Comparison of ENCODE assay signal across 12 mouse cellular contexts in genomic region chr5:23862291-23862690, GRCm38 (mm10). TPM values are rescaled to one million over a fixed set of nuclear protein-coding genes. Genes with fewer than 3 reads are reported as not detected.
DNase-seq lines count a peak whose midpoint lies in the region; ATAC-seq and TF ChIP-seq lines count a peak whose summit lies in the region.
"Had no signal": no experiment of that assay in that cellular context is flagged by ENCODE, and none has a peak within 500 bp of the region (broad histone marks: within the 10 kb centered on the region; RNA-seq: fewer than 3 reads in every experiment).

No protein-coding gene starts in this region.

- no peak overlapping the region for H3K9ac ChIP-seq in forebrain, embryonic 14.5 days (ENCODE audit: low read length)
- H3K9ac ChIP-seq in forebrain, embryonic 15.5 days (replicated peaks), result no peak overlapping the region
- no peak overlapping the region for H3K9ac ChIP-seq in stomach, postnatal 0 days (ENCODE audit: low read length)
- H3K9ac ChIP-seq in intestine, embryonic 16.5 days (ENCODE audit: low read depth, low read length), result no peak overlapping the region
- H3K9ac ChIP-seq: heart, embryonic 13.5 days; midbrain, embryonic 15.5 days had no signal

- no peak overlapping the region for H3K4me3 ChIP-seq in forebrain, embryonic 14.5 days (ENCODE audit: low read depth, low read length)
- no peak overlapping the region for H3K4me3 ChIP-seq in forebrain, embryonic 15.5 days
- no peak overlapping the region for H3K4me3 ChIP-seq in stomach, postnatal 0 days (ENCODE audit: low read depth, low read length)
- no peak overlapping the region for H3K4me3 ChIP-seq in left cerebral cortex, adult 2 months
- no peak overlapping the region for H3K4me3 ChIP-seq in intestine, embryonic 16.5 days (ENCODE audit: low read length)
- H3K4me3 ChIP-seq: heart, embryonic 13.5 days; midbrain, embryonic 15.5 days had no signal

- intact Hi-C loops in left cerebral cortex, adult 2 months (cut with DNase I), result no loop called here

- peak; percentile 14 for DNase-seq in forebrain, embryonic 14.5 days (ENCODE audit: low spot score)
- peak; percentile 48 to 76 for DNase-seq in urinary bladder, postnatal 4 days (ENCODE audit: low spot score in 2 of 2)
- no peak for DNase-seq in urinary bladder, postnatal 10 days (ENCODE audit: low spot score)
- DNase-seq in kidney, postnatal 25 days, result peak; percentile 81
- peak; percentile 44 for DNase-seq in stomach, postnatal 0 days (ENCODE audit: low spot score)
- no peak for DNase-seq in left cerebral cortex, adult 2 months (ENCODE audit: extremely low spot score in 1 of 2, low spot score in 2 of 2)
- DNase-seq: B cell, adult 2 months; spleen, adult 18-20 months had no signal

- no peak for TF ChIP-seq EP300 in stomach, postnatal 0 days (optimal IDR thresholded peaks at IDR 0.05)

- H3K36me3 ChIP-seq in forebrain, embryonic 14.5 days (ENCODE audit: control insufficient read depth, insufficient read depth, low read length), result peaks cover 22% of the 10 kb centered on the region
- peaks cover 7% of the 10 kb centered on the region; the same call in 1 of the 2 replicates for H3K36me3 ChIP-seq in forebrain, embryonic 15.5 days
- H3K36me3 ChIP-seq in stomach, postnatal 0 days (ENCODE audit: control insufficient read depth, insufficient read depth, low read length), result no peaks in the 10 kb centered on the region; the same call in 1 of the 2 replicates
- peaks cover 4% of the 10 kb centered on the region; the same call in 1 of the 2 replicates for H3K36me3 ChIP-seq in intestine, embryonic 16.5 days (ENCODE audit: control insufficient read depth, insufficient read depth, low read length)
- H3K36me3 ChIP-seq: midbrain, embryonic 15.5 days had no signal

- H3K27me3 ChIP-seq in forebrain, embryonic 14.5 days (replicated peaks; ENCODE audit: control insufficient read depth, insufficient read depth, low read length), result no peaks in the 10 kb centered on the region
- no peaks in the 10 kb centered on the region for H3K27me3 ChIP-seq in forebrain, embryonic 15.5 days
- H3K27me3 ChIP-seq in stomach, postnatal 0 days (ENCODE audit: control insufficient read depth, insufficient read depth, low read length), result no peaks in the 10 kb centered on the region
- H3K27me3 ChIP-seq in intestine, embryonic 16.5 days (replicated peaks; ENCODE audit: control insufficient read depth, insufficient read depth, low read length), result no peaks in the 10 kb centered on the region
- H3K27me3 ChIP-seq: heart, embryonic 13.5 days; midbrain, embryonic 15.5 days had no signal

- TF ChIP-seq CTCF in stomach, postnatal 0 days (IDR thresholded peaks at IDR 0.05; ENCODE audit: low read depth), result no peak
- TF ChIP-seq CTCF in left cerebral cortex, adult 2 months (IDR thresholded peaks at IDR 0.05), result no peak

- no peak overlapping the region for H3K27ac ChIP-seq in forebrain, embryonic 14.5 days (ENCODE audit: low read depth, low read length)
- H3K27ac ChIP-seq in forebrain, embryonic 15.5 days (replicated peaks), result no peak overlapping the region
- H3K27ac ChIP-seq in stomach, postnatal 0 days (replicated peaks), result no peak overlapping the region
- no peak overlapping the region for H3K27ac ChIP-seq in left cerebral cortex, adult 2 months
- H3K27ac ChIP-seq in intestine, embryonic 16.5 days (ENCODE audit: low read length), result no peak overlapping the region
- H3K27ac ChIP-seq: heart, embryonic 13.5 days; midbrain, embryonic 15.5 days had no signal

- ATAC-seq in forebrain, embryonic 14.5 days, result no peak
- no peak for ATAC-seq in forebrain, embryonic 15.5 days (replicated peaks)
- no peak for ATAC-seq in stomach, postnatal 0 days (ENCODE audit: low FRiP score, low TSS enrichment)
- no peak for ATAC-seq in intestine, embryonic 16.5 days
- ATAC-seq: midbrain, embryonic 15.5 days had no signal

- H3K9me3 ChIP-seq in forebrain, embryonic 14.5 days (replicated peaks; ENCODE audit: control insufficient read depth, low read length), result no peaks in the 10 kb centered on the region
- no peaks in the 10 kb centered on the region for H3K9me3 ChIP-seq in forebrain, embryonic 15.5 days
- H3K9me3 ChIP-seq in stomach, postnatal 0 days (ENCODE audit: control insufficient read depth, low read length), result no peaks in the 10 kb centered on the region
- H3K9me3 ChIP-seq in intestine, embryonic 16.5 days (ENCODE audit: control insufficient read depth, low read length), result no peaks in the 10 kb centered on the region
- H3K9me3 ChIP-seq: heart, embryonic 13.5 days; midbrain, embryonic 15.5 days had no signal

- H3K4me1 ChIP-seq in forebrain, embryonic 14.5 days (ENCODE audit: control insufficient read depth, insufficient read depth, low read length), result no peaks in the 10 kb centered on the region
- no peaks in the 10 kb centered on the region for H3K4me1 ChIP-seq in forebrain, embryonic 15.5 days
- H3K4me1 ChIP-seq in stomach, postnatal 0 days (replicated peaks; ENCODE audit: control insufficient read depth, insufficient read depth), result no peaks in the 10 kb centered on the region
- H3K4me1 ChIP-seq in intestine, embryonic 16.5 days (ENCODE audit: control insufficient read depth, insufficient read depth, low read length), result peaks cover 15% of the 10 kb centered on the region
- H3K4me1 ChIP-seq: midbrain, embryonic 15.5 days had no signal

- no peak overlapping the region for H3K4me2 ChIP-seq in forebrain, embryonic 14.5 days (ENCODE audit: low read length)
- no peak overlapping the region for H3K4me2 ChIP-seq in forebrain, embryonic 15.5 days (replicated peaks)
- H3K4me2 ChIP-seq in stomach, postnatal 0 days (replicated peaks; ENCODE audit: low read depth), result no peak overlapping the region
- H3K4me2 ChIP-seq in intestine, embryonic 16.5 days (ENCODE audit: low read depth, low read length), result no peak overlapping the region
- H3K4me2 ChIP-seq: heart, embryonic 13.5 days; midbrain, embryonic 15.5 days had no signal

- 87% methylated on average over 5 of the region's 5 CpGs for WGBS in forebrain, embryonic 14.5 days
- 79% methylated on average over 5 of the region's 5 CpGs for WGBS in forebrain, embryonic 15.5 days
- WGBS in stomach, postnatal 0 days, result 50% methylated on average over 5 of the region's 5 CpGs
- 46% methylated on average over 5 of the region's 5 CpGs for WGBS in intestine, embryonic 16.5 days

RNA-seq across cellular contexts. Expression of gene Tomm7, which starts 18.3 kb away (rescaled TPM):
- 95.2 and 120 TPM in 2 replicates for polyA plus RNA-seq in forebrain, embryonic 14.5 days (2014; fragmentation: Nextera tagmentation; extraction: Ambion mirVana)
- polyA plus RNA-seq in forebrain, embryonic 15.5 days (2015; fragmentation: Nextera tagmentation; extraction: Ambion mirVana), result 101 and 111 TPM in 2 replicates
- 111 and 117 TPM in 2 replicates for polyA plus RNA-seq in stomach, postnatal 0 days (2015; fragmentation: Nextera tagmentation; extraction: Ambion mirVana)
- total RNA-seq in left cerebral cortex, adult 2 months (2021), result 10 to 100 TPM; 81.1 to 82.1 TPM
- polyA plus RNA-seq in intestine, embryonic 16.5 days (2015; fragmentation: Nextera tagmentation; extraction: Ambion mirVana), result 119 and 123 TPM in 2 replicates

Comparison
In these comparisons a context has a peak if more than half of its experiments do, and no peak if none do; other contexts are left out.
1. DNase-seq: peak in forebrain, embryonic 14.5 days (single experiment), urinary bladder, postnatal 4 days (2 of 2), kidney, postnatal 25 days (2 of 2) and stomach, postnatal 0 days (single experiment); none in urinary bladder, postnatal 10 days (single experiment) and left cerebral cortex, adult 2 months (0 of 2).